Mouse (Mus musculus): ENCODE results near the gene Klk9. TPM values are rescaled to one million over a fixed set of nuclear protein-coding genes. Genes with fewer than 3 reads are reported as not detected.

Gene Klk9
- polyA plus RNA-seq, 1 experiment, result not detected

DNA sequence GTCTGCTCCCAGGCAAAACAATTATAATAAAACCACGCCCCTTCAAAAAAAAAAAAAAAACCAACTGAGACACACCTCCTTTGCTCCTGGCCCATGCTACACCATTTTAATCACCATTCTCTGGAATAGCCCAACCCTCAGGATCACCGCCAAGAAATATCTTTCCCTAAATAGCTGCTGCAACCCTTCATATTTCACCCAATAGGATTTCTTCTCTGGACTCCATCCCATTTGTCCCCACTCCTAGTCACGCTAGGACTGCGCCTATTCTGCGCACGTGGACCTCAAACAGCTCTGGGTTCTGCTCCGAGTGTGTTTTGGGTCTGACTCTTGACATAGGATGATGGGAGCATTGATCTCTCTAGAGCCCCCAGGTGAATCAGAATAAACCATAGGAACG, 4.7 kb downstream of the Klk9 start:
- DNase-seq (ENCODE audit: low read depth), result no peak

DNA sequence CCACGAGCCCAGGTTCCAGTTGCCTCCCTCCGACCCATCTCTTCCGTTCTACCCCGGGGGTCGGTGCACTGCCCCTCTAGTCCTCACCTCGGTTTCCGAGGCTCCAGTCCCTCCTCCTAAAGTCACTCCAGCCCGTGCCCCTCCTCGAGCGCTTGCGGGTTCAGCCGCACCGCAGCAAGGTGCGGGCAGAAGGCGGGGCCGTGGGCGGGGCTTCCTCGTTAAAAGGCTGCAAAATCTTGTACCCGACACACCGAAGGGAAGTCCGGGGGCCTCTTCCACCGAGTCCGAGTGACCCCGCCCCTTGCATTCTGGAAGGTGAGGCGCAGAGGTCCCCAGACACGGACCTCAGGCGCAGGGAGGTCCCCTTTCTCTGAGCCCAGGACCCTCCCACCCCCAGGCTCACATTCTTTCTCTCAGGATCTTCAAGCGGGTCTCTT, 5.7 kb downstream of the Klk9 start, which contains the start of gene Klk8:
Klk8 (plus strand) TSS at position 245 of the 437 bp plus-strand sequence.
- DNase-seq (ENCODE audit: low read depth), result no peak

DNA sequence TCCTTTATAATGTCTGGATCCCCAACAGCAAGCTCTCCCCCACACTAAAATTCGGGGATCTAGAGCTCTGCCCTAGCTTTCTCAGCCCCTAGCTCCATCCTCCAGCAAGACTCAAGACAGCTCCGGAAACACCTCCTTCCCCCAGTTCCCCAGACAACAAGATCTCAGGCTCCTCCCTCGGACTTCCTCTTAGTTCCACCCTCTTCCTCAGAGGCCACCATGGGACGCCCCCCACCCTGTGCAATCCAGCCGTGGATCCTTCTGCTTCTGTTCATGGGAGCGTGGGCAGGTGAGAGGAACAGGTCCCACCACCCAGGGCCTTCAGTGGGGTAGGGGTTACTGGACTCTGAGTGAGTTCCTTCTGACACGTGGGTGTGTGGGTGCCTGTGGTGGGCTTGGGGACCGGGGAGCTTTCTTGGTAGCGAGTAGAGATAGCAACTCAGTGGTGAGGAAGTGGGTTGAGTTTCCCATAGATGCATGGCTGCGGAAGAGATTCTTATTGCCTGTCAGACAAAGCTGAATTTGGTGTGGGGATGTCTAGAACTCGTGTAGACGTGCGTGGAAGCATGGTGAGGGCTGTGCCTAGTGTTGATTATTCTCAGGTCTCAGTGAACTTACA, 6.3 kb downstream of the Klk9 start:
- no peak for DNase-seq (ENCODE audit: low read depth)

DNA sequence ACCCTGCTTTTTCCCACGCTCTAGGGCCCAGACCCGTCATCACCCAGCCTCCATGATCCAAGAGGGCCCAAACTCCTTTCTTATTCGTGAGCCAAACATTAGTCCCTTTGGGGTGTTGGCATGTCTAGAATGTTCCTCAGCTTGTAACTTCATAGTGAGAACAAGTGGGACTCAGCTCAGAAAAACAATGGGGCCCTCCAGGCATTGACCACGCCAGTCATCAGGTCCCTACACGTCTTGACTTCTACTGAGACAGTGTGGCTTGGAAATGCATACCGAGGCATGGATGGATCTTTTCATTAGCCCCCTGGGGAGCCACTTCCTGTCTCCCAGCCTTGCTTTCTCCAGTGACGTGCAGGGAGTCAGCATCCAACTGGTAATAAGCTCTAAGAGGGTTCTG, 8.2 kb downstream of the Klk9 start:
- DNase-seq (ENCODE audit: low read depth), result no peak

DNA sequence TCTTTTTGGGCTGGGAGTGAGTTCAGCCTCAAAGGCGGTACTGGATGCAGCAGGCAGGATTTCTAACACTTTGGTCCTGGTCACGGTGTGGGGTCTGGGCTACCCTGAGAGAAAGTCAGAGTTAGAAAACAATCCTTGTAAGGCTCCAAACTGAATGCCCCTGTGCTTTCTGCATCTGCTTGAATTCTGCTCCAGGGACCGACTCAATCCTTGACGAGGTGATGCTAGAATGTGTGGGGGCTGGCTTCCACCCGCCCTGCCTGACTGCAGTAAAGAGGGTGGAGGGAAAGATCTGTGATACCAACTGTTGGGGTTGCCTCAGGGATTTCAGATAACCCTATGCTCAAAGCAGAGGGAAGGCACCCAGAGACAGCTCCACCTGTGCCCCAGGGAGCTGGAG, 19.3 kb downstream of the Klk9 start, which contains the start of gene Klk7:
Klk7 (plus strand) TSS at position 301 of the 400 bp plus-strand sequence.
- no peak for DNase-seq (ENCODE audit: low read depth)

DNA sequence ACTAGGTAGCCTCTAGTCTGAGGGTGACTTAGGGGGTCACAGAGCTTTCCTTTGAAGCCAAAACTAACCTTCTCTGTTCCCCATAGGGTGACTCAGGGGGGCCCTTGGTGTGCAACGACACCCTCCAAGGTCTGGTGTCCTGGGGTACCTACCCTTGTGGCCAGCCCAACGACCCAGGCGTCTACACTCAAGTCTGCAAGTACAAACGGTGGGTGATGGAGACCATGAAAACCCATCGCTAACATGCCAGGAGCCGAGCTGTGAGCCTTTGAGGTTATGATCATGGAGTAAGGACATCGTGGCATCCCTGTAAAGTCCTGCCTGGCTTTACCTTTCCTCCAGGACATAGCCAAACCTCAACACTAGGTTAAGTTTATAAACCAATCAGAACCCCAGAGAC, 23.5 kb downstream of the Klk9 start:
- no peak for DNase-seq (ENCODE audit: low read depth)

DNA sequence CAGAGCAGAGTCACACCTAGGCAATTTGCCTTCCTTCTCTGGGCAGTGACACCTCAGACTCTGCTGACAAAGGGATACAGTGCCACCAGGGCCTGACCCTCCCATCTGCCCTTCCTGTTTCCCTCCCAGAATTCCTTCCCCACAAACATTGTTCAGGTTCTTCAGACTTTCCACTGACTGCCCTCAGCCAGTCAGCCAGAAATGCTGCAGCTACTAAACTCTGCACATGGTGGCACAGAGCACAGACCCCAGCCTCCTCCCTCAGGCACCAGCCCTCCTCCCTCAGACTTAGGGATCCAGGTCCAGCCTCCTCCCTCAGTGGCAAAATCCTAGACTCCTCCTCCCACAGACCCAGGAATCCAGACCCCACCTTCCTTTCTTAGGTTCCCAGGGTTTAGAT, 25.1 kb downstream of the Klk9 start:
- no peak for DNase-seq (ENCODE audit: low read depth)

DNA sequence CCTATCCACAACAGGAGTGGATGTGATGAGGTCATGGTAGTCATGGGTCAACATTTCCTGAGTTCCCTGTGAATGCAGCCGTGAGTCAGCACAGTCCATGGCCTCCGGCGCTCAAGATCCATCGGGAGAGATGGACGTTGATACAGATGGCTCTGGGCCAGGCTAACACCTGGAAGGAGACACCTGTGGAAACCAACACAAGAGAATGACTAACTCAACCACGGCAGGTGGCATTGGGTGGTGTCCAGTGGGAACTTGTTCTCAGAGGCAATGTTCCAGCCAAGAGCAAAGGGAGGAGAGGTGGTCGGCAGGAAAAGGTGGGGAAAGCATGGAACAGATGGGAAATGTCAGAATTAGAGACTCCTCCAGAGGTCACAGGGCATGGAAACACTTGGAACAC, 29.9 kb downstream of the Klk9 start:
- no peak for DNase-seq (ENCODE audit: low read depth)

DNA sequence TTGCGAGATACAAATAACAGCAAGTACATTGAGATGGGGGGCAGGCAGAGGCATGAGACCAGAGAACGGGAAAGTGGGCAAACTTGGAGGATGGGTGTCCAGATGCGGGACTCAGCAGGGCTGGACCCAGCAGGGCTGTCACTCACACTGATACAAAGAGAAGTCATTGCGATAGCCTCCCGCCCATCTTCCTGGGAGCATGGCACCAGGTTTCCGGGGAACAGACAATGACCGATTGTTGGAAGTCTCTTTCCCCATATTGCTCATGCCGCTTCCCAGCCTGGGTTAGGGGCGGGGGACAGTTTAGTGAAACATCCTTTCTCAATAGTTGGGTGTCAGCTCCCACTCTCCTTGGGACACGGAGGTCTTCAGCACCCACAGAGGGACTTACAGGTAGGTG, 32.5 kb downstream of the Klk9 start, which contains the start of gene Klk6:
Klk6 (plus strand) TSS at position 301 of the 400 bp plus-strand sequence.
- no peak for DNase-seq (ENCODE audit: low read depth)

DNA sequence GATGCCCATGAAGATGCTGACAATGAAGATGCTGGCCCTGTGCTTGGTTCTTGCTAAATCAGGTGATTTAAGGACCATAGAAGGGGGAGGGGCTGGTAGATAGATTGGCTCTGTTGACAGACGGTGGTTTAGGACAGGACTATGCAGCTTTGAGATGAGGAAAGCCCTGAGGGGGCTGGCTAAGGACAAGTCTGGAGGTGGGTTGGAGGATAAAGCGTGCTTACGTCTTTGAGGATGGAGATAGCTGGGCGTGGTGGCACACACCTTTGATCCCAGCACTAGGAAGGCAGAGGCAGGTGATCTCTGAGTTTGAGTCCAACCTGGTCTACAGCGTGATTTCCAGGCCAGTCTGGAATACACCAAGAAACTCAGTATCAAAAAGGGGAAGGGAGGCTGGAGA, 34.4 kb downstream of the Klk9 start:
- DNase-seq (ENCODE audit: low read depth), result no peak

DNA sequence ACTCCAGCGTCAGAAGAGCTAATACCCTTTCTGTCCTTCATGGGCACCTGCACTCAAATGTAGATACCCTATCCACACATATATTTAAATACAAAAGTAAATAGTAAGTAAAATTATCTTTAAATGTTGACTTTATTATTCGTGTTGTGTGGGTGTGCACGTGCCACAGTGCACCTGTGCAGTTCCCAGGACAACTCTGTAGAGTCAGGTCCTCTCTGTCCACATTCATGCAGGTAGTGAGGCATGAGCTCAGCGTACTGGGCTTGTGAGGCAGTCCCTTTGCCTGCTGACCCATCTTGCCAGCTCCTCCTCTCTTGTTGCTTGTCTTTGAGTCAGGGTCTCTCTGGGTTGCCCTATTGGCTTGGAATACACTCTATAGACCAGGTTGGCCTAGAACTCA, 36.0 kb downstream of the Klk9 start:
- DNase-seq (ENCODE audit: low read depth), result no peak

DNA sequence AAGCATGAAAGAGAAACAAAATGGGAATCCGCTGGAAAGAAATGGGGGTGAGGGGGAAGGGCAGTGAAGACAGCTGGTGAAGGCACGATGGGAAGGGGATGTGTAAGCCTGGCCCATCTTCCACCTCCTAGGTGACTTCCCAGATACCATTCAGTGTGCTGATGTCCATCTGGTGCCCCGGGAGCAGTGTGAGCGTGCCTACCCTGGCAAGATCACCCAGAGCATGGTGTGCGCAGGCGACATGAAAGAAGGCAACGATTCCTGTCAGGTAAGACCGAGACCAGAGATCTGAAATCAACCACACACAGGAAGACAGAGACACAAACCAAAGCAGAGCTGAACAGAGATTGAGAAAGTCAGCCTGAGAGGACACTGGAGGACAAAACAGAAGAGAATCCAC, 37.3 kb downstream of the Klk9 start:
- DNase-seq (ENCODE audit: low read depth), result no peak

DNA sequence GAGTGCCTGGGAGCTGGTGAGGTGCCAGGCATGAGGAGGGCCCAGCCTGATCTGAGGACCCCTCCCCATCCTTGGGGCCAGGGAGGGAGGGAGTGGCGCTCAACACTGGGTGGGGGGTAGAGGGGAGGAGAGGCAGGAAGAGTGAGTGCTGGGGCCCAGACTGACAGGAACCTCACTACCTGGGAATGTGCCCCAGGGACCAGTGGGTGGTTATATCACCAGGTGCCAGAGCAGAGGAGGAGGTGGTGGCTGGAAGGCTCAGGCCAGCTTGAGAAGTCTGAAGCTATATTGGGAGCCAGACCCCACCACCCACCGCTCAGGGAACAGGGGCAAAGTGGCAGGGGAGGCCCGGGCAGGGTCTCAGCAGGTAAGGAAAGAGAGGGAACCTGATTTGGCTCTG, 50.0 kb downstream of the Klk9 start, which contains the start of gene Klk5:
Klk5 (plus strand) TSS at position 271 of the 400 bp plus-strand sequence.
- DNase-seq (ENCODE audit: low read depth), result no peak

DNA sequence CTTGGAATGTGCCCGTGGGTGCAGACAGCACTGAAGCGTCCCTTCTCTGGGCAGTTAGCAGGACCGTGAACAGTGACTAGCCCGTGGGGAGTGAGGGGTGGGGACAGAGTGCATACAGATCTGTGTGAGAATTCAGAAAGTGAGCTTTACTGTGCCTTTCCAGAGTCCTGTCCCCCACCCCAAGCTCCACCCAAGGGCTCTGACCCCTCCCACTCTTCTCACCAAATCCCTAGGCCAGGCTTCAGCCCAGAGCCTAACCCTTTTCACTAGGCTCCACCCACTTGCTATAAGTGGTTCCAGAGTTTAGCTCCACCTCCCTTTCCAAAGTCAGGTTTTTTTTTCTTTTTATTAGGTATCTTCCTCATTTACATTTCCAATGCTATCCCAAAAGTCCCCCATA, 52.1 kb downstream of the Klk9 start:
- no peak for DNase-seq (ENCODE audit: low read depth)

Other genes with a start within 250 kb of the Klk9 start
- 11.1 and 11.2 TPM in 2 replicates for gene Cd33, start 247.5 kb upstream of the Klk9 start, polyA plus RNA-seq (2012; rRNA removed)
- gene Zfp658, start 229.6 kb upstream of the Klk9 start, polyA plus RNA-seq (2012; rRNA removed), result 1.9 and 2.4 TPM in 2 replicates
- gene Zfp719, start 212.3 kb upstream of the Klk9 start, polyA plus RNA-seq (2012; rRNA removed), result 3.2 and 4.2 TPM in 2 replicates
- 0.08 and 0.18 TPM in 2 replicates for gene Zfp819, start 184.7 kb upstream of the Klk9 start, polyA plus RNA-seq (2012; rRNA removed)
- not detected in 2 replicates for gene Ceacam18, start 157.2 kb upstream of the Klk9 start, polyA plus RNA-seq (2012; rRNA removed)
- 3.1 and 5.4 TPM in 2 replicates for gene Siglece, start 131.7 kb upstream of the Klk9 start, polyA plus RNA-seq (2012; rRNA removed)
- gene Ctu1, start 119.9 kb upstream of the Klk9 start, polyA plus RNA-seq (2012; rRNA removed), result 11.5 and 15.1 TPM in 2 replicates
- 0.13 TPM in 1 of 2 replicates, not detected in the other for gene Klk14, start 101.5 kb upstream of the Klk9 start, polyA plus RNA-seq (2012; rRNA removed)
- gene Klk13, start 79.3 kb upstream of the Klk9 start, polyA plus RNA-seq (2012; rRNA removed), result 0.22 and 0.38 TPM in 2 replicates
- not detected in 2 replicates for gene Klk12, start 23.0 kb upstream of the Klk9 start, polyA plus RNA-seq (2012; rRNA removed)
- gene Klk11, start 17.3 kb upstream of the Klk9 start, polyA plus RNA-seq (2012; rRNA removed), result 0.28 TPM in 1 of 2 replicates, not detected in the other
- gene Klk10, start 10.9 kb upstream of the Klk9 start, polyA plus RNA-seq (2012; rRNA removed), result 0.67 and 1.1 TPM in 2 replicates
- gene Klk8, start 5.7 kb downstream of the Klk9 start, polyA plus RNA-seq (2012; rRNA removed), result 1.1 and 1.6 TPM in 2 replicates
- not detected in 2 replicates for gene Klk7, start 19.4 kb downstream of the Klk9 start, polyA plus RNA-seq (2012; rRNA removed)
- gene Klk6, start 32.6 kb downstream of the Klk9 start, polyA plus RNA-seq (2012; rRNA removed), result not detected in 2 replicates
- gene Klk5, start 50.1 kb downstream of the Klk9 start, polyA plus RNA-seq (2012; rRNA removed), result not detected in 2 replicates
- gene Klk4, start 89.3 kb downstream of the Klk9 start, polyA plus RNA-seq (2012; rRNA removed), result not detected in 2 replicates
- gene Klk15, start 141.8 kb downstream of the Klk9 start, polyA plus RNA-seq (2012; rRNA removed), result not detected in 2 replicates
- 0.57 and 0.96 TPM in 2 replicates for gene Klk1b8, start 158.8 kb downstream of the Klk9 start, polyA plus RNA-seq (2012; rRNA removed)
- not detected in 2 replicates for gene Klk1b1, start 174.9 kb downstream of the Klk9 start, polyA plus RNA-seq (2012; rRNA removed)
- gene Klk1b9, start 184.2 kb downstream of the Klk9 start, polyA plus RNA-seq (2012; rRNA removed), result not detected in 2 replicates
- 0.25 and 0.66 TPM in 2 replicates for gene Klk1b11, start 204.0 kb downstream of the Klk9 start, polyA plus RNA-seq (2012; rRNA removed)
- 0.81 and 1.6 TPM in 2 replicates for gene Klk1b26, start 220.3 kb downstream of the Klk9 start, polyA plus RNA-seq (2012; rRNA removed)